Mouse (Mus musculus): ENCODE measurements around the gene Olfr1284.
"Not testable (repeated sequence)": the region's sequence is repeated elsewhere in the genome, so short reads cannot be mapped to it uniquely, and the experiment has no call there.

Olfr1284 gene

DNA sequence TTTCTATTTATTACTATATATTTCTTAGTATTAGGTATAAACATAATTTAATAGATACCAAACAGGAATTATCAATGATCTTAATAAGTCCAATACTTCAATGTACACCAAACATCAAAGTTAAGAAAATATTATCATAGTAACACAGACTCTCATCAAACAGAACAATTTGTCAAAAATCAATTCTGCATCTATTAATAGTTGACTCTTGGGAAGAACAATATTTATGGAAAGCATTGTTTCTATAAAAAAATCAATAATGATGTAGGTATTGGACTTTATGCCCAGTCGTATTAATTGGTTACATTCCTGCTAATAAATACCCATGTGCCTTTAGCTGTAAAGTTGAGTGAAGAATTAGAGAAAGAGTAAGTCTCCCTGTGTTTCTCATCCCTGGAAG lies at the start of gene Olfr1284:
TSS of gene Olfr1284 (plus strand) at position 301 of the 400 bp plus-strand sequence.
- DNase-seq (ENCODE audit: low spot score in 2 of 2): no peak

DNA sequence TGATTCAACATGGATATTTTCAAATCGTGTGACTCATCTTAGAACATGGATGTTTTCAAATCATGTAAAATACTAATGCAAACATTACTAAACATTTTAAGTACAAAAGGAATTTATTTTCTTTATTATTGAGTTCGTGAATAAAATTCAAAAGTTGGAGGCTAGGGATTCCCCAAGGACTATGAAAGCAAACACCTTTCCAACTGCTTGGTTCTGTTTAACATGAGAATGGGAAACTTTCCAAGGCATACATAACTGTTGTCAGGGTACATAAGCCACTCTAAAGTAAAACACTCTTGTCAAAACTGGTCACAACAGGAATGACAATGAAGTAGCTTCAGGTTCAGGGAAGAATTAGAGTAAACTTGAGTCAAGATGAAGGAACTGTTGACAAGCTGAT lies 49.1 kb upstream of the Olfr1284 start, which contains the start of gene Olfr1281:
TSS of gene Olfr1281 (plus strand) at position 301 of the 400 bp plus-strand sequence.
- DNase-seq (ENCODE audit: low spot score in 2 of 2): no peak

DNA sequence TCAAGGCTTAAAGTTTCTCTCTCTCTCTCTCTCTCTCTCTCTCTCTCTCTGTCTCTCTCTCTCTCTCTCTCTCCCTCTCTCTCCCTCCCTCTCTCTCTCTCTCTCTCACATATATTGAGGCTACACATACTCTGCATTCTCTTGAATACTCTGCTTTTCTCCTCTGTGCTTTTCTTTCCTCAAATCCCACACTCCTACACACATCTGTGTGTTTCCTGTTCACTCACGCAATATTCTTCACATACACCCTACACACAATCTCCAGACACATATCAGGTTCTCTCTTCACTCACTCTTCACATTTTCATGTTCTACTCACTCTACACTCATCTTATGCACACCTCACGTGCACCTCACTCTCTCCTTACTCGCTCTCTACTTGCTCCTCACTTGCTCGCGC lies 41.6 kb upstream of the Olfr1284 start:
- DNase-seq (ENCODE audit: low spot score in 2 of 2): not testable (repeated sequence)

DNA sequence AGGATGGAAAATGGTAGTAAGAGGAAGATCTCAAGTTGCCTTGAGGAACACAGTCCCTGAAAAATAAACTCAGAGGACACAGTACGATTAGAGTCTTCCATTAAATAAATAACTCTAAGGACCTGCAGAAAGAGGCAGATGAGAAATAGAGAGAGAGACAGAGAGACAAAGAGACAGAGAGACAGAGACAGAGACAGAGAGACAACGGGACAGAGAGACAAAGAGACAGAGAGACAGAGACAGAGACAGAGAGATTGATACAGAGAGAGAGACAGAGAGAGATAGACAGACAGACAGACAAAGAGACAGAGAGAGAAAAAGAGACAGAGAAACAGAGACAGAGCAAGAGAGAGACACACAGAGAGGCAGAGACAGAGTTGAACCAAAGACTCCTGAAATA lies 39.3 kb upstream of the Olfr1284 start, which contains the start of gene Olfr1282:
TSS of gene Olfr1282 (minus strand) at position 101 of the 400 bp plus-strand sequence.
- DNase-seq (ENCODE audit: low spot score in 2 of 2): no peak

DNA sequence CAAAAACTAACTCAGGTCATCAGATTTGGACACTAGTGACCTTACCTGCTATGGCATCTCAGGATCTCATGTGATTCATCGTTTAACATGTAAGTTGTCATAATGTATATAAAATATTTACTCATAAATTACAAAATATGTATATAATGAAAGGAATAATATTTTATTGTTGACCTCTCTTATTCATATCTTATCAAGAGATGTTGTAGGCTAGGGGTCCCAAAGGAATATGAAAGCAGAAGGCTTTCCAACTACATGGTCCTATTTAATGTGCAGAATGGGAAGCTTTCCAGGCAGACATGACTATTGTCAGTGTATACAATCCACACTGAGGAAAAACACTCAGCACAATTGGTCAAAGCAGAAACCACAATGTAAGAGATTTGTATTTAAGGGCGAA lies 8.8 kb upstream of the Olfr1284 start, which contains the start of gene Olfr1283:
TSS of gene Olfr1283 (plus strand) at position 301 of the 400 bp plus-strand sequence.
- no peak for DNase-seq (ENCODE audit: low spot score in 2 of 2)

DNA sequence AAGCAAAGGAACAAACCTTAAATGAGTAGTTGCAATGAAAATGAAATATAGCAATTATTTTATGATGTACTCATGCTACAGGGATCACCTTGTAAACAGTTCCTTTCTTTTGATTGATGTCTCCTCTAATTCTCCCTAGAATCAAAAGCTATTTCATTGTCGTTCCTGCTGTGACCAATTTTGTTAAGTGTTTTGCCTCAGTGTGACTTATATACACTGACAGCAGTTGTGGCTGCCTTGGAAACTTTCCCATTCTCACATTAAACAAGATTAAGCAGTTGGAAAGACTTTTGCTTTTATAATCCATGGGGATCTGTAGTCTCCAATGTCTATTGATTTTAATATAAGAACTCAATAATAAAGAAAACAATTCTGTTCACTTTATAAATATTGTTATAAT lies 47.6 kb downstream of the Olfr1284 start, which contains the start of gene Olfr1286:
TSS of gene Olfr1286 (minus strand) at position 185 of the 400 bp plus-strand sequence.
- no peak for DNase-seq (ENCODE audit: low spot score in 2 of 2)

Measured in spleen, postnatal 36 days (tissue).